Mouse (Mus musculus) erythroblast, embryonic 14.5 days (primary cell): ENCODE measurements at regions not wholly inside any gene's neighbourhood (a gene's known extent, or its start where the extent isn't known, plus 50 kb on each side); places are given as distances from the start of the nearest gene placed in this dataset.

Source experiments
- GATA1 ChIP-seq: IDR thresholded peaks from 2 replicates; pipeline ENCODE4 v1.6.1; 2012; ENCODE audit warnings: low read length, inconsistent platforms, mixed read lengths
- TAL1 ChIP-seq: IDR thresholded peaks from 3 replicates; pipeline ENCODE4 v1.6.1; 2012; ENCODE audit warnings: low read length, inconsistent platforms, mixed read lengths

GRCm38 (mm10) chr15:88314810-88315459 is 285.2 kb upstream of the Zdhhc25 start:
- no peak for TF ChIP-seq GATA1
- no peak for TF ChIP-seq TAL1
